Comparison of ENCODE assay signal across 19 mouse cellular contexts in the genomic region with DNA sequence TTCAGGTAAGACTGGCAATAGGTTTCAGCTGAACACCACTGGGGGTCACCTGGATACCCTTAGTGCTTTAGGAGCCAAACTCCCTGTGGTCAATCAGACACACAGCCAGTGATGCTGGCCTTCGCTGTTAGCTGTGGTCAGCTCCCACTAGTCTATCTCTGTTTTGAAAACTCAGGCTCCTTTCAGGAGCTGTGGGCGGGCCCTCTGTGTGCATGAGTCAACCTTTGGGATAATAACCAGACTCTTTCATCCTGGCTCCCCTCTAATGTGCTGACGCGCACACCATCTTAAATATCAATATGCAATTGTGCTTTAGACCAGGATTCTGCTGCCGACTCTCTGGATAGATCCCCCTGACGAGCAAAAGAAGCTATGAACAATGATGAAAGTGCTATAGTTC.
"Had no signal": no experiment of that assay in that cellular context is flagged by ENCODE, and none has a peak within 500 bp of the region (broad histone marks: within the 10 kb centered on the region; RNA-seq: fewer than 3 reads in every experiment).

No protein-coding gene starts in this region.

- H3K27ac ChIP-seq: kidney, embryonic 15.5 days; liver, embryonic 13.5 days; macrophage; midbrain, embryonic 12.5 days; neural tube, embryonic 12.5 days; stomach, postnatal 0 days had no signal

- ATAC-seq: lung, postnatal 0 days; midbrain, embryonic 15.5 days had no signal

- DNase-seq: kidney, adult 2 months; kidney, postnatal 10 days; kidney, postnatal 36 days; layer of hippocampus, adult 9-11 months; liver, embryonic 13.5 days; lung, embryonic 14.5 days; right cerebral cortex, adult 18-20 months; right cerebral cortex, postnatal 14 days; right cerebral cortex, postnatal 4 days; thymus, adult 2 months; thymus, postnatal 14 days had no signal

- H3K9me3 ChIP-seq: kidney, embryonic 15.5 days; liver, embryonic 13.5 days; midbrain, embryonic 12.5 days; midbrain, embryonic 15.5 days; neural tube, embryonic 12.5 days; neural tube, embryonic 15.5 days had no signal

- H3K4me3 ChIP-seq: kidney, embryonic 15.5 days; liver, embryonic 13.5 days; midbrain, embryonic 12.5 days; midbrain, embryonic 15.5 days; neural tube, embryonic 12.5 days; neural tube, embryonic 15.5 days had no signal

- H3K36me3 ChIP-seq: kidney, embryonic 15.5 days; liver, embryonic 13.5 days; midbrain, embryonic 12.5 days; midbrain, embryonic 15.5 days; neural tube, embryonic 12.5 days; neural tube, embryonic 15.5 days had no signal

- H3K4me1 ChIP-seq: liver, embryonic 13.5 days had no signal

- H3K27me3 ChIP-seq: kidney, embryonic 15.5 days; liver, embryonic 13.5 days; midbrain, embryonic 12.5 days; midbrain, embryonic 15.5 days; neural tube, embryonic 12.5 days; neural tube, embryonic 15.5 days had no signal

- H3K9ac ChIP-seq: kidney, embryonic 15.5 days; liver, embryonic 13.5 days; lung, embryonic 14.5 days; midbrain, embryonic 12.5 days; midbrain, embryonic 15.5 days; neural tube, embryonic 12.5 days; neural tube, embryonic 15.5 days had no signal

- H3K4me2 ChIP-seq: kidney, embryonic 15.5 days; liver, embryonic 13.5 days; lung, embryonic 14.5 days; midbrain, embryonic 12.5 days; midbrain, embryonic 15.5 days; neural tube, embryonic 12.5 days; neural tube, embryonic 15.5 days had no signal
